Mouse (Mus musculus) ES-Bruce4 (cell line): ENCODE measurements around the gene Nagpa. TPM values are rescaled to one million over a fixed set of nuclear protein-coding genes. Genes with fewer than 3 reads are reported as not detected.

Experiments
- H3K27ac ChIP-seq: 2 replicates; pipeline ENCODE4 v1.5.1; 2012; ENCODE audit warnings: low read length, inconsistent platforms; ENCODE audit not compliant: insufficient read depth
- H3K27me3 ChIP-seq: 2 replicates; pipeline ENCODE4 v1.6.1; 2012; ENCODE audit warnings: mild to moderate bottlenecking, low read length, inconsistent platforms; ENCODE audit not compliant: control insufficient read depth, poor library complexity, insufficient read depth, severe bottlenecking
- H3K36me3 ChIP-seq: 2 replicates; pipeline ENCODE4 v1.6.1; 2012; ENCODE audit warnings: inconsistent platforms, mild to moderate bottlenecking, low read length, moderate library complexity; ENCODE audit not compliant: control insufficient read depth, poor library complexity, insufficient read depth, severe bottlenecking
- H3K4me1 ChIP-seq: one replicate; pipeline ENCODE4 v1.8.1; 2011; ENCODE audit warnings: low read length; ENCODE audit not compliant: control insufficient read depth, insufficient read depth
- H3K4me3 ChIP-seq: 2 replicates; pipeline ENCODE4 v1.5.1; 2011; ENCODE audit warnings: low read depth, mild to moderate bottlenecking, low read length
- H3K9ac ChIP-seq: 2 replicates; pipeline ENCODE4 v1.6.1; 2012; ENCODE audit warnings: low read depth, mild to moderate bottlenecking, inconsistent platforms; ENCODE audit not compliant: poor library complexity, severe bottlenecking
- H3K9me3 ChIP-seq: replicated peaks from 2 replicates; pipeline ENCODE4 v1.6.1; 2012; ENCODE audit warnings: mild to moderate bottlenecking, low read length, inconsistent platforms; ENCODE audit not compliant: control insufficient read depth, poor library complexity, insufficient read depth, severe bottlenecking
- CTCF ChIP-seq: IDR thresholded peaks from one replicate; pipeline ENCODE4 v1.8.1; 2011; ENCODE audit warnings: low read depth, low read length
- EP300 ChIP-seq: IDR thresholded peaks from 2 replicates; pipeline ENCODE4 v1.6.1; 2011; ENCODE audit warnings: low read depth, low read length; ENCODE audit not compliant: insufficient read depth
- POLR2A ChIP-seq: IDR thresholded peaks from one replicate; pipeline ENCODE4 v1.8.1; 2011; ENCODE audit warnings: low read length; ENCODE audit not compliant: insufficient read depth
- polyA plus RNA-seq: library from polyadenylated mRNA; stranded (reverse); fragments of >200 nt; gene quantifications from 2 replicates; pipeline ENCODE4 v1.2.4, GENCODE M21; 2011; ENCODE audit warnings: low read depth; ENCODE audit not compliant: missing spikeins, insufficient read depth, insufficient read length

Nagpa gene
- polyA plus RNA-seq: 3.9 and 5.1 TPM in 2 replicates

GRCm38 (mm10) chr16:5203668-5204433 is at the start of gene Nagpa:
Gene Nagpa, minus strand, starts transcription at chr16:5204012.
- Histone ChIP-seq H3K9ac (peak within 1 kb of the TSS; percentile 49), H3K36me3 (no peaks in the 10 kb centered on the region), H3K9me3 (no peaks in the 10 kb centered on the region), H3K27ac (no peak within 1 kb of the TSS), H3K4me3 (peak within 1 kb of the TSS; percentile 91), H3K27me3 (no peaks in the 10 kb centered on the region), H3K4me1 (no peaks in the 10 kb centered on the region)
- TF ChIP-seq CTCF (no peak), EP300 (no peak), POLR2A (no peak)

GRCm38 (mm10) chr16:5252260-5252659 is 48.4 kb upstream of the Nagpa start:
- TF ChIP-seq POLR2A: no peak
- no peak for TF ChIP-seq CTCF
- no peak overlapping the region for H3K27ac ChIP-seq
- H3K4me1 ChIP-seq: no peaks in the 10 kb centered on the region
- H3K9me3 ChIP-seq: no peaks in the 10 kb centered on the region
- peaks cover 5% of the 10 kb centered on the region for H3K36me3 ChIP-seq
- H3K27me3 ChIP-seq: no peaks in the 10 kb centered on the region
- H3K4me3 ChIP-seq: no peak overlapping the region
- H3K9ac ChIP-seq: no peak overlapping the region

- H3K9me3 ChIP-seq: no peaks in the 10 kb centered on the region
- H3K9ac ChIP-seq: no peak overlapping the region
- H3K27me3 ChIP-seq: no peaks in the 10 kb centered on the region
- no peak overlapping the region for H3K4me3 ChIP-seq
- H3K27ac ChIP-seq: no peak overlapping the region
- no peaks in the 10 kb centered on the region for H3K4me1 ChIP-seq
- TF ChIP-seq CTCF (no peak), POLR2A (no peak), EP300 (no peak)
- peaks cover 6% of the 10 kb centered on the region for H3K36me3 ChIP-seq
These were observed 47.1 kb upstream of the Nagpa start for GRCm38 (mm10) chr16:5250891-5251290.

GRCm38 (mm10) chr16:5244411-5244810 is 40.6 kb upstream of the Nagpa start:
- peaks cover 13% of the 10 kb centered on the region for H3K36me3 ChIP-seq
- H3K27ac ChIP-seq: no peak overlapping the region
- no peaks in the 10 kb centered on the region for H3K4me1 ChIP-seq
- no peaks in the 10 kb centered on the region for H3K27me3 ChIP-seq
- no peak overlapping the region for H3K4me3 ChIP-seq
- H3K9me3 ChIP-seq: no peaks in the 10 kb centered on the region
- TF ChIP-seq POLR2A (no peak), EP300 (no peak), CTCF (peak; percentile 90)
- H3K9ac ChIP-seq: no peak overlapping the region

- TF ChIP-seq EP300 (no peak), POLR2A (no peak), CTCF (no peak)
- Histone ChIP-seq H3K9ac (no peak overlapping the region), H3K4me3 (no peak overlapping the region), H3K27ac (no peak overlapping the region), H3K36me3 (peaks cover 13% of the 10 kb centered on the region), H3K4me1 (no peaks in the 10 kb centered on the region), H3K27me3 (no peaks in the 10 kb centered on the region), H3K9me3 (no peaks in the 10 kb centered on the region)
These were observed 39.1 kb upstream of the Nagpa start for GRCm38 (mm10) chr16:5242882-5243281.

GRCm38 (mm10) chr16:5242355-5242754 is 38.5 kb upstream of the Nagpa start:
- H3K4me1 ChIP-seq: no peaks in the 10 kb centered on the region
- peaks cover 8% of the 10 kb centered on the region for H3K36me3 ChIP-seq
- no peak for TF ChIP-seq POLR2A
- TF ChIP-seq CTCF: no peak
- TF ChIP-seq EP300: no peak
- no peaks in the 10 kb centered on the region for H3K9me3 ChIP-seq
- no peak overlapping the region for H3K4me3 ChIP-seq
- no peak overlapping the region for H3K27ac ChIP-seq
- H3K9ac ChIP-seq: no peak overlapping the region
- no peaks in the 10 kb centered on the region for H3K27me3 ChIP-seq
